Mouse (Mus musculus) spleen, adult 2 months (tissue): ENCODE results near the gene Pitx2. TPM values are rescaled to one million over a fixed set of nuclear protein-coding genes. Genes with fewer than 3 reads are reported as not detected.

Source experiments
- DNase-seq, 2 experiments: peaks; one replicate each; pipeline versions ENCODE4 v3.0.0 to v3.0.0-alpha.2; 2012 to 2021; ENCODE audit warnings: low spot score in 2 of 2, low read depth in 1 of 2
- H3K27ac ChIP-seq: fragments of 200-500 bp; 2 replicates; pipeline ENCODE4 v1.5.1; 2012; ENCODE audit warnings: low read length, inconsistent platforms; ENCODE audit not compliant: insufficient read depth
- H3K27me3 ChIP-seq: fragments of 200-500 bp; 2 replicates; pipeline ENCODE4 v1.6.1; 2012; ENCODE audit warnings: mild to moderate bottlenecking, moderate library complexity, low read length, inconsistent platforms; ENCODE audit not compliant: control insufficient read depth, insufficient read depth
- H3K36me3 ChIP-seq: fragments of 200-500 bp; 2 replicates; pipeline ENCODE4 v1.6.1; 2012; ENCODE audit warnings: mild to moderate bottlenecking, low read length, inconsistent platforms; ENCODE audit not compliant: control insufficient read depth, insufficient read depth
- H3K4me1 ChIP-seq: fragments of 200-500 bp; 2 replicates; pipeline ENCODE4 v1.6.1; 2011; ENCODE audit warnings: inconsistent platforms; ENCODE audit not compliant: control insufficient read depth, insufficient read depth, insufficient read length
- H3K4me3 ChIP-seq: fragments of 200-500 bp; 2 replicates; pipeline ENCODE4 v1.5.1; 2011; ENCODE audit warnings: mild to moderate bottlenecking, inconsistent platforms; ENCODE audit not compliant: insufficient read depth, insufficient read length; ENCODE audit errors: extremely low read depth
- CTCF ChIP-seq: fragments of 200-500 bp; IDR thresholded peaks from 2 replicates; pipeline ENCODE4 v1.5.1; 2011; ENCODE audit warnings: mild to moderate bottlenecking, inconsistent platforms; ENCODE audit not compliant: insufficient read depth, insufficient read length, insufficient replicate concordance; ENCODE audit errors: extremely low read depth
- POLR2A ChIP-seq: fragments of 200-500 bp; IDR thresholded peaks from 2 replicates; pipeline ENCODE4 v1.6.1; 2011; ENCODE audit warnings: low read depth, low read length, inconsistent platforms
- WGBS: fragments of 180-500 bp; shearing (Covaris S2); methylation state at CpG from one replicate; pipeline ENCODE4 v1.1.7; 2018; 5-methylcytosine and 5-hydroxymethylcytosine counted together
- polyA plus RNA-seq: library from polyadenylated mRNA; depleted of rRNA; stranded (reverse); fragments of >200 nt; gene quantifications from 2 replicates; pipeline ENCODE4 v1.2.3, GENCODE M21; 2012

The Pitx2 gene
- polyA plus RNA-seq, 1 experiment: not detected

DNA sequence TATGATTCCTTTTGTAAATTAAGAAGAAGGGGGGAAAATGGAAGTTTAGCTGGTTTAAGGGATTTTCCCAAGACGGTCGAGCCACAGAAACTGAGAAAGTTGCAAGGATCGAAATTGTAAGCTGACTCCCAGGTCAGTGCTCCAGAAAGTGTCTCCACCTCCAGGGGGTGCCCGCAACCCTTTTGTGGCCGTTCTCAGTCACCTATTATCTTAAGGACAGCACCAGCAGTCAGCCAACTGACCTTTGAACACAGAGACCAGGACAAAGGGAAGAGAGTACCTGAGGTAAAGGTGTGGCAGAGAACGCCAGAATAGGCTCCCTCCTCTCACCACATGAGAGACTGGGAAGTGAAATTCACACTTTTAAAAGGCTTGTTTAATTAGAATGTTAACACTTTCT lies 33.0 kb upstream of the Pitx2 start:
- Histone ChIP-seq H3K36me3 (no peaks in the 10 kb centered on the region), H3K4me1 (no peaks in the 10 kb centered on the region), H3K27ac (no peak overlapping the region), H3K4me3 (no peak overlapping the region), H3K27me3 (no peaks in the 10 kb centered on the region)
- TF ChIP-seq CTCF (no peak), POLR2A (no peak)
- WGBS: 14% methylated on average over 6 of the region's 6 CpGs
- DNase-seq: no peak

DNA sequence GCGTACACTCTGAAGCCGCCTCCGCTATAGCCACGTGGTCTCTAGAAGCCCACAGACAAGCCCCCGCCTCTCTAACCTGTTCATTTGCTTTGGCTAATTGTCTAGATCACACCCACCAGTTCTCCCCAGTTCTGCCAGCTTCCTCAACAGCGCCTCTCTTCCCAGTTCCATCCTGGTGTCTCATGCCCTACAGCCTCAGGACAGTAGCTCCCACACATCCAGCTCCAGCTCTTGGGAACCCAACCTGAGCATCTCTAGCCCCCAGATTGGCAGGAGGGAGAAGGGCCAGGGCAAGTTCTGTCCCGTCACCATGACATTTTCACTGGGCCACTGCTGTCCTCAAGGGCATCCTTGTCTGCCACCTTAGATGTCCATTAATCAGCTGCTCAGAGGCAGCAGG lies 29.3 kb upstream of the Pitx2 start:
- TF ChIP-seq POLR2A (no peak), CTCF (no peak)
- H3K4me1 ChIP-seq: no peaks in the 10 kb centered on the region
- WGBS: 80% methylated on average over 7 of the region's 7 CpGs
- no peak for DNase-seq
- H3K4me3 ChIP-seq: no peak overlapping the region
- H3K27ac ChIP-seq: no peak overlapping the region
- no peaks in the 10 kb centered on the region for H3K27me3 ChIP-seq
- H3K36me3 ChIP-seq: no peaks in the 10 kb centered on the region

DNA sequence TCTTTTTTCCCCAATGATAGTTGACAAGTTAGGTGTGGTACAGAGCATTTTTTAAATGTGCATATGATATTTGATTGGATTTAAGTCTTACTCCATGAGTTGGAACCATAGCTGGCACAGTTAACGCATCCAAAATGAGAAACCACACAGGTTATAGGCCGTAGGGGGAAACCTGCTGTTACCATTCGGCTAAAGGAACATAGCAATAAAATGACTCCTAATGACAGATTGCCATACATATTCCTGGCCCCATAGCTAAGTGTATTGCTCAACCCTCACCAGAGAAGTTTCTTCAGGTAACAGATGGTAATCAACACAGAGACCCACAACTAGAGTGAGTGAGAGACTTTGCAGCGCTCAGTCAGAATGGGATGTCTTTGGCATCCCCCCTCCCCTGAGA lies 27.9 kb upstream of the Pitx2 start:
- no peaks in the 10 kb centered on the region for H3K4me1 ChIP-seq
- no peaks in the 10 kb centered on the region for H3K36me3 ChIP-seq
- no peak for DNase-seq
- no peak overlapping the region for H3K4me3 ChIP-seq
- WGBS: 96% methylated on average over 4 of the region's 4 CpGs
- TF ChIP-seq CTCF (no peak), POLR2A (no peak)
- no peak overlapping the region for H3K27ac ChIP-seq
- no peaks in the 10 kb centered on the region for H3K27me3 ChIP-seq

DNA sequence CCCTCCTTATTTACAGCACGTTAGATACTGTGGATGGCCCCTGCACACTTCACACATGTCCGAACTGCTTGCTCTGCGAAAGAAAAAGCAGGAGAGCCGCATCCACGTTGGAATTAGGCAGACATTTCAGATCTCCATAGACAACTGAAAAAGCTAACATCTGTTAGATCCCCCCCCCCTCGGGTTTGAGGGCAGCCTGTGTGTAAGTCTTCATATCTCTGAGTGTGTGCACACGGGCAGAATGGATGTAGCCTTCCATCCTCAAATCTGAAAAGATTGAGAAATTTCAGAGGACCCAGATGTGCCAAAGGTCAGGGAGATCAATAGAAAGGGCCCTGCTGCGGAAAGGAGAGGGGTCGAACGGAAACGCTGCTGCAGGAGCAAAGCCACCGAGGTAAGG lies 5.2 kb upstream of the Pitx2 start:
- peaks cover 13% of the 10 kb centered on the region for H3K27me3 ChIP-seq
- no peak for DNase-seq
- WGBS: 12% methylated on average over 12 of the region's 12 CpGs

DNA sequence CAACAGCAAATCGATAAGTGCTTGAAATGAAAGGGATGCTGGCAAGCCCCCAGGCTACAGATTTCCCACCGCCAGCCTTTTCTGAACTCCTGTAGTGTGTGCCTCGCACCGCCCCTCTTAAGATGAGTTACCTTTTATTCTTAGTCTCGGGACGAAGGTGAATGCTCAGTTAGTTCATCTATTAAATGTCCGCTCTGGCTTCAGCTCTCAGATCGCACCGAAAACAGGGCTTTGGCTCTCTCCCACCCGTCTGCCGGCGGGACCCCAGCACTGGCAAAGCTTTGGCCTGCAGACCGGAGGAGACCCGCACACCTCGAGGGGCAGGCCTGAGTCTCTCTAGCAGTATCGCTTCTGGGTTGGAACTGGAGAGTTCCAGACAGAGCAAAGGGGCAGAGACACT lies 4.6 kb upstream of the Pitx2 start:
- Histone ChIP-seq H3K27ac (no peak overlapping the region), H3K27me3 (peaks cover 19% of the 10 kb centered on the region), H3K4me3 (no peak overlapping the region), H3K36me3 (no peaks in the 10 kb centered on the region), H3K4me1 (no peaks in the 10 kb centered on the region)
- 5% methylated on average over 16 of the region's 16 CpGs for WGBS
- TF ChIP-seq CTCF (no peak), POLR2A (no peak)
- DNase-seq: no peak

More for the DNA sequence above, 5.2 kb upstream of the Pitx2 start:
- no peak overlapping the region for H3K27ac ChIP-seq
- no peaks in the 10 kb centered on the region for H3K36me3 ChIP-seq
- no peak overlapping the region for H3K4me3 ChIP-seq
- H3K4me1 ChIP-seq: no peaks in the 10 kb centered on the region
- TF ChIP-seq CTCF (no peak), POLR2A (no peak)

DNA sequence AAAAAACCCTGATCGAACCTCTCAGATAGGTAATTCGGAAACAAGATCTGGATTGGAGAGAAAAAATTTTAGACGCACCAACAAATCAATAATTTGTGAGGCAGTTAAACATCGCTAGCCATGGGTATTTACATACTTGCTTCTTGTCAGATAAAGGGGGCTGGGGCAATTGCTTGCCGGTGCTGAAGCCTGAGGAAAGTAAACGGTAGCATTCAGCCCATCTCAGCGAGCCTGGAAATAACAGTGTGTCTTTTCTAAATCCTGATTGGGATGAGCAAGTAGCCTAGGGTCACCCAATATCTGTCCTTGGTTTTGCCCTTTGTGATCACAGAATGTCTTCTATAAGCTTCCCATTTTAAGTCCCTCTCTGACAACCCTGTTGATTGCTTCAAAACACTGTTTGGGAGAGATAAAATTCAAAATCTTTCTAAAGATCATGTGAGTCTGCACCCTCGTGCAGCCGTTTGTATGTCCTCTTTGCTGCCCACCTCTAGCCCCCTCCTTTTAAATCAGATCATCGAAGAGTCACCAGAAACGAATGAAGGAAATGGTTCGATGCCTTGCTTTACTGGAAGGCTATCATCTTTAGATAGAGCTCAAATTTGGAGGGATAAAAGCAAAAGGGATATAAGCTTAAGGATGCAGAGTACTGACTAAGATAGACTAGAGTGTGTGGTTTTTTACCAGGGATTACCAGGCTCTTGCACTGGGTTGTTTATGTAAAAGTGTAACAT lies 3.7 kb upstream of the Pitx2 start:
- H3K36me3 ChIP-seq: no peaks in the 10 kb centered on the region
- no peak overlapping the region for H3K27ac ChIP-seq
- 7% methylated on average over 12 of the region's 12 CpGs for WGBS
- H3K4me3 ChIP-seq: no peak overlapping the region
- no peak for DNase-seq
- no peaks in the 10 kb centered on the region for H3K4me1 ChIP-seq
- H3K27me3 ChIP-seq: peaks cover 19% of the 10 kb centered on the region
- TF ChIP-seq CTCF: no peak
- TF ChIP-seq POLR2A: no peak

DNA sequence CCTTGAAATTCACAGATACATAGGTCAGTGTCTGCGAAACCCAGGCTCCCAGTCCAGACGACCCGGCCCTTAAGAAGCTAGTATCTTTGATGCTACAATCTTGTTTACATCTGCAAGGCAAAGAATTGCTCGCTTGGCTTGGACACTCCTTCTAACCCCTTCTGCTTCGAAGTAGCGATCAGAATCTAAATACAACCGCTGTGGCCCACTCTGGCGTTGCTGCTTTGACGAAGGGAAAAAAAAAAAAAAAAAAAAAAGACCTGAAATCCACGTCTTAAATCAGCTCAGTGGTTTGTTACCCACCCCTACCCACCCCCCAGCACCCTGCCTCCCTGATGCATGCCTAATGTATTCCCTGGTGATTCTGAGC lies 3.1 kb upstream of the Pitx2 start:
- DNase-seq: no peak
- TF ChIP-seq CTCF (no peak), POLR2A (no peak)
- Histone ChIP-seq H3K4me3 (no peak overlapping the region), H3K4me1 (no peaks in the 10 kb centered on the region), H3K27ac (no peak overlapping the region), H3K27me3 (peaks cover 19% of the 10 kb centered on the region), H3K36me3 (no peaks in the 10 kb centered on the region)
- WGBS: 8% methylated on average over 10 of the region's 10 CpGs
